Mouse (Mus musculus): ENCODE data around the gene Glb1l3. TPM values are rescaled to one million over a fixed set of nuclear protein-coding genes. Genes with fewer than 3 reads are reported as not detected.
A peak's percentile ranks its signal among the peaks of the same experiment; 100 is the strongest.
"Not testable (repeated sequence)": the region's sequence is repeated elsewhere in the genome, so short reads cannot be mapped to it uniquely, and the experiment has no call there.

The Glb1l3 gene
- polyA plus RNA-seq (2015; fragmentation: Nextera tagmentation; extraction: Ambion mirVana) = not detected in 2 replicates

DNA sequence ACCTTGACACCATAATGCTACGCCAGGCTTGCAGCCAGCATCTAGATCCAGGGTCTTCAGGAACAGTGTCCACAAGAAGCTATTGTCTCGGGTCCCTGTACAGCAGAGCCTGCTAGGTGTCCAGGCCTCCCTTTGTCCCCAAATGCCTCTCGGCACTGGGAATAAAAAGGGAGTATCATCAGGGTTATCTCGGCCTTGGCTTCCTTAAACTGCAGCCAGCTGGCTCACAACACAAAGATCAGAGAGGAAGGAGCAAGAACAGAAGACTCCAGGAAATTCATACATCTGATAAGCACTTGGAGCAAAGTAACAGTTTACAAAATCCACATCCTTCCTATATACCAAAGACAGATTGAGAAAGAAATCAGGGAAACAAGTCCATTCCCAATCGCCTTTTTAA, at the start of gene Glb1l3:
Gene Glb1l3 (minus strand): TSS at position 140 of the 400 bp plus-strand sequence.
- no peaks in the 10 kb centered on the region for H3K4me1 ChIP-seq (replicated peaks)
- no peaks in the 10 kb centered on the region for H3K36me3 ChIP-seq
- H3K27me3 ChIP-seq (replicated peaks) = no peaks in the 10 kb centered on the region
- H3K9me3 ChIP-seq = no peaks in the 10 kb centered on the region
- H3K4me3 ChIP-seq (replicated peaks) = no peak within 1 kb of the TSS
- no peak within 1 kb of the TSS for H3K9ac ChIP-seq
- 70% methylated on average over 5 of the region's 5 CpGs for WGBS
- no peak within 1 kb of the TSS for H3K27ac ChIP-seq
- H3K4me2 ChIP-seq (replicated peaks) = no peak within 1 kb of the TSS
- ATAC-seq = no peak

DNA sequence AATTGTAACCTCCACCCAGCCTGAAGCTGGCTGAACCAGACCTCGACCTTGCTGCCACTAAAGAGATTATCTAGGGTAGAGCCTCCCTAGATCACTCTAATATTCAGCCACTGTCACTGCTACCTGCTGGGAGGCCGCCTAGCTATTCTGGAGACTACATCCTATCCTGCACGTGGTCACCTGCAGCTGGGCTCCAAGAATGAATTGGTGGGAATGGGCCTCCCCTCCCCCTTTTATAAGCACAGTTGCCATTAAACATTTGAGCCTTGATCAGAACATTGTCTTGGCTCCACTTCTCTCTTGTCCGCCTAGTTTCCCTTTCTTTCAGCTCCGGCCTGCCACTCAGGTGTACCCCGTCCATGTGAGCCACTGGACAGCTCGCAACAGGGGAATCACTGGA, 9.2 kb upstream of the Glb1l3 start:
- WGBS = 85% methylated on average over 7 of the region's 7 CpGs
- H3K27me3 ChIP-seq (replicated peaks); H3K9ac ChIP-seq; H3K4me2 ChIP-seq (replicated peaks); H3K4me3 ChIP-seq (replicated peaks); H3K9me3 ChIP-seq; ATAC-seq; H3K36me3 ChIP-seq; H3K4me1 ChIP-seq (replicated peaks); H3K27ac ChIP-seq: not testable (repeated sequence)

DNA sequence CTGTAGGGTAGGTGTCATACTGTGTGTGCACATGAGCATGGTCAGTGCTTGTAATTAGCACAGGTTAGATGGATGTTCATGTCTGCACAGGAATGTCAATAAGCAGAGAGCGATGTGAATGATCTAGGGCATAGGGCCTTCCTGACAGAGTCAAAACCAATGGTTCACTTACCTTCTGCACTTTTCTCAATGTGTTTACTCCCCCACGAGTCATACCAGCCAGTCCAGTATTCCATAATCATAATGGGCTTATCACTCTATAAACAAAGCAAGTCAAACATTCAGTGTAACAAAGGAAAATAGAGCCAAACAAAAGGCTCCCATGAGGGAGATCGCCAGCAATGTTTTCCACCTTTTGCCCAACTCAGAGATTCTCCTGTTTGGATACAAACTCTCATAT, 29.6 kb downstream of the Glb1l3 start:
- no peak overlapping the region for H3K4me3 ChIP-seq (replicated peaks)
- H3K27ac ChIP-seq = no peak overlapping the region
- no peak overlapping the region for H3K9ac ChIP-seq
- no peaks in the 10 kb centered on the region for H3K27me3 ChIP-seq (replicated peaks)
- no peak overlapping the region for H3K4me2 ChIP-seq (replicated peaks)
- no peaks in the 10 kb centered on the region for H3K36me3 ChIP-seq
- H3K4me1 ChIP-seq (replicated peaks) = no peaks in the 10 kb centered on the region
- H3K9me3 ChIP-seq = no peaks in the 10 kb centered on the region
- WGBS = 60% methylated on average over 3 of the region's 3 CpGs
- ATAC-seq = peak; percentile 39; the same call in 1 of the 2 replicates

DNA sequence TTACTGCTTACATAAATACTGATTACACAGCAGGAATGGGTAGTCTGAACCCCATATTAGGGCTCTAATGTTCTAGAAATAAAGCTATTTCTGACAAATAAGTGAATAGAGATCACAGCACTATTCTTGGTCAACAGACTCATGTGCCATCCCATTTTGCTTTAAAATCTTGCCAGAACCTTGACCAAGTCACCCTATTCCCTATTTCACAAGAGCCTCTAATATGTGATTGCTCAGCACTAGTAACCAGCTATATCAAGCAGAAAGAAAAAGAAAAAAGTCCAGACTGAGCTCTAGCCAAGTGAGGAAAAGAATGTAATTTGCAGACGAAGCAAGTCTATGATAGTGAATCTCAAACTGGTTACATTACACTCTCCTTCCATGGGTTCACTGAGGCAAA, 40.7 kb downstream of the Glb1l3 start:
- Histone ChIP-seq H3K27me3 (replicated peaks) (no peaks in the 10 kb centered on the region), H3K4me1 (replicated peaks) (no peaks in the 10 kb centered on the region), H3K9ac (no peak overlapping the region), H3K4me2 (replicated peaks) (no peak overlapping the region), H3K27ac (no peak overlapping the region), H3K36me3 (no peaks in the 10 kb centered on the region), H3K9me3 (no peaks in the 10 kb centered on the region), H3K4me3 (replicated peaks) (no peak overlapping the region)
- 61% methylated on average over 1 of the region's 1 CpGs for WGBS
- ATAC-seq = no peak

DNA sequence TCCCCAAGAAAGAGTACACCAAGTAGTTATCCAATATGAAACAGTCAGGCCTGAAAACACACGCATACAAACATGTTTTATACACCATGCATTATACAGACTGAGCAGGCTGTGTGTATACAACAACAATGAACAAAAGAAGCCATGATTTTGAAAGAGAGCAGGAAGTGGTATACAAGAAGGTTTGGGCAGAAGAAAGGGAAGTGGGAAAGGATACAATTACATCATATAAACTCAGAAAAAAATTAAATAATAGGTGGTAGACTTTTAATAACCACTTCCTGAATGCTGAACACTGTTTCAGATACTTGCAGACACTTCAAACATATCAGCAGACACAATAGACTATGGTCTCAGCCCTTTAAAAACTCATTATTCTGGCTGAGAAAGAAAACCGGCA, 52.0 kb downstream of the Glb1l3 start:
- H3K4me3 ChIP-seq (replicated peaks) = no peak overlapping the region
- no peaks in the 10 kb centered on the region for H3K27me3 ChIP-seq (replicated peaks)
- 0 out of 2 replicates have a peak, but pooled peaks cover 3% of the 10 kb centered on the region for H3K4me1 ChIP-seq (replicated peaks)
- H3K9ac ChIP-seq = no peak overlapping the region
- no peaks in the 10 kb centered on the region for H3K9me3 ChIP-seq
- no peak overlapping the region for H3K27ac ChIP-seq
- WGBS = 75% methylated on average over 2 of the region's 2 CpGs
- no peak overlapping the region for H3K4me2 ChIP-seq (replicated peaks)
- ATAC-seq = no peak
- H3K36me3 ChIP-seq = no peaks in the 10 kb centered on the region

DNA sequence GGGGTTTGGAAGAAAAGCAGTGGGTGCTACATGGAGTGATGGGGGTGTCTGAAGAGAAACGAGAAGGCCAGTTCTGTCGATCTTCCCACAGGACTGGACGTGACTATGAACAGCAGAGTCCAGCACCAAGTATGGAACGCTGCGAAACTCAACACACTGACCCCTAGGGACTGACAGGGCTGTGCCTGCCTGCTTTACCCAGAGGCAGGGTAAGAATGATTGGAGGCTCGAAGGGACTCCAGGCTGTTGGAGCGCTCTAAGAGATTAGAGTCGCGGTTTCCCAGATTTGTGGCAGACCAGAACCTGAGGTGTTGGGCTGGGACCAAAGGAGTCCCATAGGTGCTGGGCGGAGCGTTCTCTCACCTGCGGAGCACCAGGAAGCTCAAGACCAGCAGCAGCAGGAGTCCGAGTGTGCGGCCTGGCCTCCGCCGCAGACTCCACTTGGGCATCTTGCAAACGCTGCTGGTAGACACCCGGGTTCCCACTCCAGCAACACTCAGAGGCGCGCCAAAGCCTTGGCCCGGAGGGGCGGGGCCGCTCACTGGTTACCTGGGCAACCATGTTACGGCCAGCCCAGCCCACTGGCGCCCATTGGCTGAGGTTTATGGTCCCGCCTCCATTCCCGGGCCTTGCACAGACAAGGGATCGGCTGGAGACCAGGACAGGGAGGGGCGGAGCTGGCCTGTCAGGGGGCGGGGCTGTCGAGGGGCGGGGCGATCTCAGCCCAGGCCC, 54.6 kb downstream of the Glb1l3 start, which contains the start of gene Glb1l2:
Gene Glb1l2 (minus strand): TSS at position 534 of the 732 bp plus-strand sequence.
- peak within 1 kb of the TSS; percentile 47 for H3K4me3 ChIP-seq (replicated peaks)
- H3K9me3 ChIP-seq = no peaks in the 10 kb centered on the region
- under 1% methylated on average over 33 of the region's 33 CpGs for WGBS
- H3K27me3 ChIP-seq (replicated peaks) = no peaks in the 10 kb centered on the region
- H3K36me3 ChIP-seq = no peaks in the 10 kb centered on the region
- H3K27ac ChIP-seq = no peak within 1 kb of the TSS
- H3K9ac ChIP-seq = peak within 1 kb of the TSS; percentile 54
- 0 out of 2 replicates have a peak, but pooled peaks cover 3% of the 10 kb centered on the region for H3K4me1 ChIP-seq (replicated peaks)
- H3K4me2 ChIP-seq (replicated peaks) = peak within 1 kb of the TSS; percentile 90
- peak; percentile 100 for ATAC-seq

DNA sequence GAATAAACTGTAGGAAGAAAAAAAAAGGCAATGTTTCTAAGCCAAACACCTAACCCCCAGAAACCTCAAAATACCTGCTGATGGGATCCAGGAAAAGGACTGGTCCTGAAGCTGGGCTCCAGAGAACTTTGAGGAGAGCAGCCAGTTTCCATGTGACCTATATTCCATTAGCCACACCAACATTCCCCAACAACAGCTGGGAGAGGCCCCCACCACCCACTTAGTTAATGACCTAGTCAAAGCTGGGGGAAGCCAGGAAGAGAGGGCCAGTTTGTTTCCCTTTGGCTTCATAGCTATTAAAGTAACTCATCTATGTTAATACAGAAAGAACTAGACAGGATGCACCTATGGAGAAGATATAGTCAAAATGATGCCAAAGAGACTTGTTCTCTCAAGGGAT, 56.4 kb downstream of the Glb1l3 start:
- H3K4me2 ChIP-seq (replicated peaks) = no peak overlapping the region
- no peak for ATAC-seq

DNA sequence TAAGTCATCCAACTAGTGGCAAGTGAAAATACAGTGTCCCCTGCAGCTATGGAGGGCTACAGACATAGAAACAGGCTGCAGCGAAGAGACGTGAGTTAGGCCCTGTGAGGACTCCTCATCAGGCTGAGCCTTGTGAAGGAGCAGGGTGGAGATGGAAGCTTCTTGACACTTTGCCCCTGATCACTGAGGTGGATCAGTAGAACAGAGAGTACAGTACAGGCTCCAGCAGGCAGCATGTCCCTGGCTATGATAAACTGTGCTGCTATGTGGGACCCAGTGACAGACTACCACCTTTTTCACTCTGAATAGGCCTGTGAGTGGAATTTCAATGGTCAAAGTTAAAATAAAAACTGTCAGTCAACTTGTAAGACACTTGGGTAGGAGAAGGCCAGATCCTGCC, 60.3 kb downstream of the Glb1l3 start:
- H3K9ac ChIP-seq = no peak overlapping the region
- H3K4me2 ChIP-seq (replicated peaks) = no peak overlapping the region
- H3K4me1 ChIP-seq (replicated peaks) = no peaks in the 10 kb centered on the region
- WGBS = 100% methylated on average over 2 of the region's 2 CpGs
- no peaks in the 10 kb centered on the region for H3K27me3 ChIP-seq (replicated peaks)
- no peaks in the 10 kb centered on the region for H3K9me3 ChIP-seq
- no peak overlapping the region for H3K4me3 ChIP-seq (replicated peaks)
- no peak for ATAC-seq
- H3K27ac ChIP-seq = no peak overlapping the region
- H3K36me3 ChIP-seq = no peaks in the 10 kb centered on the region

More for the DNA sequence above, 56.4 kb downstream of the Glb1l3 start:
- 0 out of 2 replicates have a peak, but pooled peaks cover 3% of the 10 kb centered on the region for H3K4me1 ChIP-seq (replicated peaks)
- H3K27me3 ChIP-seq (replicated peaks) = no peaks in the 10 kb centered on the region
- no peak overlapping the region for H3K27ac ChIP-seq
- no peak overlapping the region for H3K9ac ChIP-seq
- H3K9me3 ChIP-seq = no peaks in the 10 kb centered on the region
- H3K36me3 ChIP-seq = no peaks in the 10 kb centered on the region
- no peak overlapping the region for H3K4me3 ChIP-seq (replicated peaks)

DNA sequence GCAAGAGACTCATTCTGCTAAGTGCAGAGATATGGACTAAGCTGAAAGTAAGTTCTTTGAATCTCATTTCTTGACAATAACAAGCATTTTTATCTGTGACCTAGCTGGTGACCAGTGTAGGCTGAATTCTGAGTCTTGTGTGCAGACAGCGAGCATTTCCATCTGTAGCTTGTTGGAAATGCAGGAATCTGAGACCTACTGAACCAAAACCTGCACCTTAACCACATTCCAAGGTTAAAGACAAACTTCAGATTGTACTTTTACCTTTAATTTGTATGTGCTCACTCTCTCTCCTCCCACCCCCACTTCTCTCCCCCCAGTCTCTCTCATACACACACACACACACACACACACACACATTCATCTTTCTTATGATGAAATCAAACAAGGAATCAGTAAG, 62.0 kb downstream of the Glb1l3 start:
- no peak for ATAC-seq
- Histone ChIP-seq H3K4me1 (replicated peaks) (no peaks in the 10 kb centered on the region), H3K4me2 (replicated peaks) (no peak overlapping the region), H3K4me3 (replicated peaks) (no peak overlapping the region), H3K9me3 (no peaks in the 10 kb centered on the region), H3K36me3 (no peaks in the 10 kb centered on the region), H3K27ac (no peak overlapping the region), H3K9ac (no peak overlapping the region), H3K27me3 (replicated peaks) (no peaks in the 10 kb centered on the region)
- 73% methylated on average over 1 of the region's 1 CpGs for WGBS

DNA sequence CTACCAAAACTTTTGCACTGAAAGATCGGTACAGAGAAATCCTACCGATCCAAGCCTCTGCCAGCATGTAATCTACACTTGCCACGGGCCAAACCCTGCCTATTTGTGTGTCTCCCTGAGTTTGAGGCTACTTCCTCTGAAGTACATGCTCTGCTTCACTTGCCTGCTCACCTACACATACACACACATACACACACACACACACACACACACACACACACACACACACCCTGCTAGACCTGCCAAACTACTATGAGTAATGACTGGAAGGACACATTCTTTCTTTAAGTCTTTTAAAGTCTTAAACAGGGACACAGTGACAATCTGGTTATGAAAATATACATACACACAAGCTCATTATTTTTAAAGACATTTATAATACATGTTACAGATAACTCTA, 62.5 kb downstream of the Glb1l3 start:
- Histone ChIP-seq H3K27ac (no peak overlapping the region), H3K4me2 (replicated peaks) (no peak overlapping the region), H3K9me3 (no peaks in the 10 kb centered on the region), H3K4me3 (replicated peaks) (no peak overlapping the region), H3K4me1 (replicated peaks) (no peaks in the 10 kb centered on the region), H3K27me3 (replicated peaks) (no peaks in the 10 kb centered on the region), H3K9ac (no peak overlapping the region), H3K36me3 (no peaks in the 10 kb centered on the region)
- ATAC-seq = no peak
- WGBS = 94% methylated on average over 3 of the region's 3 CpGs

DNA sequence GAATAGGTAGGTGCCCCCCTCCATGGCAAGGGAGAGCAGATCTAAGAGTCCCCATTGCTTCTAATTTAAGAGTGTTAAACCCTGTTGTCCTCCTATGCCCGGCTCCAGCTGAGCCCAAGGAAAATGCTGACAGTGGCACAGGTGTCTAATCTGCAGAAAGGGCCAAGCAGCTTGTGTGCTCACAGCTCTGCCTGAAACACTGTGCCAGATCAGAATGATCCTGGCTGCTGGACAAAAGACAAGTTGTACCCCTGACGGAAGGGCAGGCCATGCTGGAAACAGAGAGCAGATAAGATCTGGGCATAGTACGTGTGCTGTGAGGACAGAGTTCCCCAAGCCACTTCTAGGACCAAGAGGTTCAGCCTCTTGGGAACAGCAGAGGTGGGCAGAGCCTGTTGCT, 67.9 kb downstream of the Glb1l3 start:
- Histone ChIP-seq H3K4me1 (replicated peaks) (no peaks in the 10 kb centered on the region), H3K27ac (no peak overlapping the region), H3K4me2 (replicated peaks) (no peak overlapping the region), H3K27me3 (replicated peaks) (no peaks in the 10 kb centered on the region), H3K9ac (no peak overlapping the region), H3K4me3 (replicated peaks) (no peak overlapping the region), H3K9me3 (no peaks in the 10 kb centered on the region), H3K36me3 (no peaks in the 10 kb centered on the region)
- no peak for ATAC-seq
- WGBS = 72% methylated on average over 3 of the region's 3 CpGs

DNA sequence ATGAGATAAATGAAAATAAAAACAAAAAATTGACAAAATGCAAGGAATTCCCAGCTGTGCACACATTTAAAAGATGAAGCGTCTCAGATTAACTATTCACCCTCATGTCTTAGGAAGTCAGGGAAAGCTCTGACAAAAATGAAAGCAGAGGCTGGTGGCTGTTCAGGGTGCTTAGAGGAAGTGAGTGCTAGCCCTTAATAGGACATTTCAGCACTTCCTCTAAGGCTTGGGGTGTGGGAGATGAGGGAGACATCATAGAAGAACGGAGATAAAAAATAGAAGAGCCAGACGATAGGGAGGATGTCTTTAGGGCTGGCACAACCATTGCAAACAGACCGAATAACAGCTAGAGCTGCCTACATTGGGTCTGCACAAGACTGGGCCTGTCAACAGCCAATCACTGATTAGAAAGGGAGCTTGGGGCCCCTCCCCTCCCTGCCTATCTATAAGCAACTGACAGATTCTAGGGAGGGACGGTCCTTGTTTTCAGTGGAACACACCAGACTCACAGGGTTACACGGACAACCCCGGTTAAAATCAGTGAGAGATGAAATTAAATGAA, 77.2 kb downstream of the Glb1l3 start:
- no peak overlapping the region for H3K4me3 ChIP-seq (replicated peaks)
- no peaks in the 10 kb centered on the region for H3K27me3 ChIP-seq (replicated peaks)
- H3K36me3 ChIP-seq = no peaks in the 10 kb centered on the region
- 57% methylated on average over 7 of the region's 7 CpGs for WGBS
- H3K4me2 ChIP-seq (replicated peaks) = no peak overlapping the region
- H3K4me1 ChIP-seq (replicated peaks) = no peaks in the 10 kb centered on the region
- no peaks in the 10 kb centered on the region for H3K9me3 ChIP-seq
- no peak overlapping the region for H3K27ac ChIP-seq
- ATAC-seq = no peak
- H3K9ac ChIP-seq = no peak overlapping the region

DNA sequence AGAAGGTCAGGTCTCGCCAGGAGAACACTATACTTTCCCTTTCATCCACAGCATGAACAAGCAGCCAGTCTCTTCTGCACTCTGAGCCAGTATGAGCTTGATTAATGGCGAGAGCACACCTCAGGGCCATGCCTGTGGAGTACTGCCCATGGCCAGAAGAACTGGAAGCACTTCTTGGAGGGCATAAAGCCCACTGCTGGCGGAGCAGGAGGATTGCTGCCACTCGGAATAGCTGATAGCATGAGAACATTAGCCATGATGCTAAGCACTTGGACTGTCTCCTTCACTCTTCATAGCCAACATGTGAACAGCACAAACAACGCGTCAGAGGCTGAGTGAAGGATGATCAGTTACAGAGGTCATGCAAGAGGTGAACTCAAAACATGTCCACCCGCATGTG, 82.3 kb downstream of the Glb1l3 start:
- 80% methylated on average over 7 of the region's 7 CpGs for WGBS

More for the DNA sequence above, 82.3 kb downstream of the Glb1l3 start:
- Histone ChIP-seq H3K36me3 (no peaks in the 10 kb centered on the region), H3K4me1 (replicated peaks) (no peaks in the 10 kb centered on the region), H3K9me3 (no peaks in the 10 kb centered on the region), H3K9ac (no peak overlapping the region), H3K4me3 (replicated peaks) (no peak overlapping the region), H3K27me3 (replicated peaks) (no peaks in the 10 kb centered on the region), H3K4me2 (replicated peaks) (no peak overlapping the region), H3K27ac (no peak overlapping the region)
- no peak for ATAC-seq

All from intestine, embryonic 15.5 days (tissue).